16 mouse cellular contexts compared by ENCODE assay signal in the genomic region with DNA sequence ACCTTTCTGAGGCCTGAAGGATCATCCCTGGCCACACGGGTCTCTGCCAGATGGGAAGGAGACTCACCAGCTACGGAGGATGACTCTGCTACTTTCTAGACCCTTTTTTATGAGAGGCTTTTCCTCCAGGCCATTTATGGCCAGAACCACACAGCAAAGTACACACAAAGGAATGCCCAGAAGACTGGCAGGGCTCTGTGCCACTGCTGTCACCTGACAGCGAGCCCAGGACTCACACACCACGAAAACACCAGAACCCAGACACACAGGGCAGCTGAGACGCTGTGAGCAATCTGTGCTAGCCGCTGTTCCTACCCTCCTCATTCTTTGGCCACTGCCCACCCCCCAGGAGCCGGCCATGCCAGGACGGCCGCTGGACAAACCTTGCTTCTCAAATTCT.
DNase-seq lines count a peak whose midpoint lies in the region; ATAC-seq and TF ChIP-seq lines count a peak whose summit lies in the region.
"Had no signal": no experiment of that assay in that cellular context is flagged by ENCODE, and none has a peak within 500 bp of the region (broad histone marks: within the 10 kb centered on the region; RNA-seq: fewer than 3 reads in every experiment).

No protein-coding gene starts in this region.

- H3K36me3 ChIP-seq in heart, embryonic 14.5 days (ENCODE audit: control insufficient read depth, insufficient read depth, low read length): no peaks in the 10 kb centered on the region
- no peaks in the 10 kb centered on the region for H3K36me3 ChIP-seq in heart, adult 2 months (ENCODE audit: control insufficient read depth, insufficient read depth, low read length)
- no peaks in the 10 kb centered on the region for H3K36me3 ChIP-seq in limb, embryonic 12.5 days
- H3K36me3 ChIP-seq in limb, embryonic 10.5 days: no peaks in the 10 kb centered on the region
- no peaks in the 10 kb centered on the region for H3K36me3 ChIP-seq in intestine, embryonic 16.5 days (ENCODE audit: control insufficient read depth, insufficient read depth, low read length)
- H3K36me3 ChIP-seq: heart, embryonic 12.5 days had no signal

- TF ChIP-seq POLR2A in heart, adult 2 months (IDR thresholded peaks at IDR 0.05; ENCODE audit: insufficient read depth, low read depth, low read length): no peak

- intact Hi-C loops in heart, adult 2 months (cut with DNase I): no loop called here

- 78% methylated on average over 9 of the region's 9 CpGs for WGBS in heart, embryonic 14.5 days
- 76% methylated on average over 9 of the region's 9 CpGs for WGBS in heart, adult 2 months
- WGBS in limb, embryonic 12.5 days: 78% methylated on average over 9 of the region's 9 CpGs
- WGBS in limb, embryonic 10.5 days: 86% methylated on average over 9 of the region's 9 CpGs
- WGBS in intestine, embryonic 16.5 days: 83% methylated on average over 9 of the region's 9 CpGs

- peaks cover 6 to 9% of the 10 kb centered on the region in 2 experiments; a peak in 2 of 4 replicates for H3K4me1 ChIP-seq in heart, embryonic 14.5 days (ENCODE audit: control insufficient read depth in 2 of 2, insufficient read depth in 2 of 2, low read length in 2 of 2)
- peaks cover 2% of the 10 kb centered on the region; the same call in 1 of the 2 replicates for H3K4me1 ChIP-seq in heart, adult 2 months (ENCODE audit: control insufficient read depth, insufficient read depth, low read length)
- H3K4me1 ChIP-seq in limb, embryonic 12.5 days (replicated peaks): no peaks in the 10 kb centered on the region
- H3K4me1 ChIP-seq in limb, embryonic 10.5 days: no peaks in the 10 kb centered on the region
- H3K4me1 ChIP-seq in intestine, embryonic 16.5 days (ENCODE audit: control insufficient read depth, insufficient read depth, low read length): no peaks in the 10 kb centered on the region

- peak overlapping the region in 1 of 2 experiments; percentile 24; a peak in 1 of 4 replicates for H3K27ac ChIP-seq in heart, embryonic 14.5 days (replicated peaks in 1 of 2; ENCODE audit: control insufficient read depth in 1 of 2, insufficient read depth in 1 of 2, low read depth in 2 of 2, low read length in 2 of 2)
- H3K27ac ChIP-seq in heart, adult 2 months: no peak overlapping the region
- H3K27ac ChIP-seq in limb, embryonic 12.5 days: no peak overlapping the region
- no peak overlapping the region for H3K27ac ChIP-seq in limb, embryonic 10.5 days
- H3K27ac ChIP-seq in intestine, embryonic 16.5 days (ENCODE audit: low read length): no peak overlapping the region

- TF ChIP-seq CTCF in heart, adult 2 months (IDR thresholded peaks at IDR 0.05): no peak

- H3K4me3 ChIP-seq in heart, embryonic 14.5 days (ENCODE audit: control insufficient read depth in 1 of 2, insufficient read depth in 1 of 2, low read depth in 1 of 2, low read length in 2 of 2): no peak overlapping the region
- H3K4me3 ChIP-seq in heart, adult 2 months: no peak overlapping the region
- H3K4me3 ChIP-seq in limb, embryonic 12.5 days (replicated peaks): no peak overlapping the region
- H3K4me3 ChIP-seq in limb, embryonic 10.5 days: no peak overlapping the region
- no peak overlapping the region for H3K4me3 ChIP-seq in intestine, embryonic 16.5 days (ENCODE audit: low read length)
- H3K4me3 ChIP-seq: heart, embryonic 12.5 days had no signal

- no peaks in the 10 kb centered on the region for H3K9me3 ChIP-seq in heart, embryonic 14.5 days (ENCODE audit: control insufficient read depth, low read length)
- H3K9me3 ChIP-seq in limb, embryonic 12.5 days: no peaks in the 10 kb centered on the region
- no peaks in the 10 kb centered on the region for H3K9me3 ChIP-seq in limb, embryonic 10.5 days (replicated peaks)
- no peaks in the 10 kb centered on the region for H3K9me3 ChIP-seq in intestine, embryonic 16.5 days (ENCODE audit: control insufficient read depth, low read length)
- H3K9me3 ChIP-seq: heart, embryonic 12.5 days; megakaryocyte, embryonic 14.5 days had no signal

- DNase-seq in heart, adult 2 months: no peak
- DNase-seq in limb, embryonic 10.5 days (ENCODE audit: low spot score): no peak
- peak; percentile 51 for DNase-seq in brain, adult 2 months (ENCODE audit: low read depth, low spot score)
- no peak for DNase-seq in layer of hippocampus, postnatal 14 days (ENCODE audit: low spot score in 2 of 2)
- DNase-seq: embryo, embryonic 11 days; kidney, postnatal 14 days; layer of hippocampus, postnatal 36 days; thymus, postnatal 4 days had no signal

- no peaks in the 10 kb centered on the region for H3K27me3 ChIP-seq in heart, embryonic 14.5 days (ENCODE audit: control insufficient read depth, insufficient read depth, low read length)
- no peaks in the 10 kb centered on the region for H3K27me3 ChIP-seq in heart, adult 2 months (ENCODE audit: control insufficient read depth, insufficient read depth, low read length)
- no peaks in the 10 kb centered on the region for H3K27me3 ChIP-seq in limb, embryonic 12.5 days
- H3K27me3 ChIP-seq in limb, embryonic 10.5 days (ENCODE audit: low read depth, poor library complexity, severe bottlenecking): no peaks in the 10 kb centered on the region
- H3K27me3 ChIP-seq in intestine, embryonic 16.5 days (replicated peaks; ENCODE audit: control insufficient read depth, insufficient read depth, low read length): no peaks in the 10 kb centered on the region
- H3K27me3 ChIP-seq: heart, embryonic 12.5 days had no signal

- no peak overlapping the region for H3K4me2 ChIP-seq in heart, embryonic 14.5 days (ENCODE audit: low read length)
- H3K4me2 ChIP-seq in limb, embryonic 12.5 days: no peak overlapping the region
- H3K4me2 ChIP-seq in intestine, embryonic 16.5 days (ENCODE audit: low read depth, low read length): no peak overlapping the region
- H3K4me2 ChIP-seq: heart, embryonic 12.5 days; lung, embryonic 14.5 days had no signal

- no peak for ATAC-seq in heart, embryonic 14.5 days (ENCODE audit: insufficient number of reproducible peaks, insufficient read depth, low FRiP score, low read depth)
- ATAC-seq in limb, embryonic 12.5 days (ENCODE audit: insufficient number of reproducible peaks, insufficient read depth, low FRiP score, low TSS enrichment, low read depth): no peak
- peak; percentile 28 to 37; a peak in 1 of 4 replicates for ATAC-seq in hematopoietic stem cell, adult 5-6 weeks (replicated peaks in 1 of 2; ENCODE audit: insufficient read depth in 1 of 2, low FRiP score in 2 of 2, low TSS enrichment in 1 of 2, low read depth in 1 of 2, poor library complexity in 2 of 2, severe bottlenecking in 2 of 2)
- ATAC-seq in intestine, embryonic 16.5 days: no peak
- ATAC-seq: forebrain, embryonic 16.5 days had no signal

- peak overlapping the region; percentile 11; the same call in 1 of the 2 replicates for H3K9ac ChIP-seq in heart, embryonic 14.5 days (ENCODE audit: low read length)
- H3K9ac ChIP-seq in heart, adult 2 months (ENCODE audit: low read depth, low read length): no peak overlapping the region
- 0 out of 2 replicates have a peak overlapping the region, but pooled peaks have one; percentile 24 for H3K9ac ChIP-seq in limb, embryonic 12.5 days (replicated peaks)
- no peak overlapping the region for H3K9ac ChIP-seq in intestine, embryonic 16.5 days (ENCODE audit: low read depth, low read length)
- H3K9ac ChIP-seq: heart, embryonic 12.5 days; lung, embryonic 14.5 days had no signal

- no peak for TF ChIP-seq EP300 in heart, adult 2 months (IDR thresholded peaks at IDR 0.05; ENCODE audit: insufficient read depth, low read depth, low read length)

- H3K79me2 ChIP-seq in heart, adult 2 months (replicated peaks; ENCODE audit: control insufficient read depth, insufficient read depth, low read length): no peaks in the 10 kb centered on the region

Comparison
In these comparisons a context has a peak if more than half of its experiments do, and no peak if none do; other contexts are left out.
1. H3K9ac ChIP-seq: peak in heart, embryonic 14.5 days (single experiment) and limb, embryonic 12.5 days (single experiment); none in heart, adult 2 months (single experiment) and intestine, embryonic 16.5 days (single experiment).
2. ATAC-seq: peak in hematopoietic stem cell, adult 5-6 weeks (2 of 2); none in heart, embryonic 14.5 days (single experiment), limb, embryonic 12.5 days (single experiment) and intestine, embryonic 16.5 days (single experiment).